Mouse (Mus musculus) lung, embryonic 14.5 days (tissue): ENCODE data around the gene Cdyl. TPM values are rescaled to one million over a fixed set of nuclear protein-coding genes. Genes with fewer than 3 reads are reported as not detected.

ENCODE experiments used
- ATAC-seq: fragments of 200-750 bp; cut with Nextera tagmentation; 2 replicates; pipeline ENCODE4 v1.8.0; 2017; ENCODE audit warnings: mild to moderate bottlenecking, moderate TSS enrichment, moderate library complexity; ENCODE audit not compliant: insufficient read depth
- DNase-seq: peaks from one replicate; pipeline ENCODE4 v3.0.0-alpha.2; 2015
- H3K27ac ChIP-seq: fragments of 300-500 bp; sonication (generic); 2 replicates; pipeline ENCODE4 v1.5.1; 2014; ENCODE audit warnings: low read depth, mild to moderate bottlenecking, moderate library complexity
- H3K27me3 ChIP-seq: fragments of 300-500 bp; sonication (generic); 2 replicates; pipeline ENCODE4 v1.6.1; 2014; ENCODE audit warnings: low read length, control low read depth; ENCODE audit not compliant: insufficient read depth
- H3K36me3 ChIP-seq: fragments of 300-500 bp; sonication (generic); 2 replicates; pipeline ENCODE4 v1.6.1; 2014; ENCODE audit warnings: control low read depth; ENCODE audit not compliant: insufficient read depth
- H3K4me1 ChIP-seq: fragments of 300-500 bp; sonication (generic); 2 replicates; pipeline ENCODE4 v1.6.1; 2014; ENCODE audit warnings: antibody characterized with exemption, control low read depth; ENCODE audit not compliant: insufficient read depth
- H3K4me2 ChIP-seq: fragments of 300-500 bp; sonication (generic); 2 replicates; pipeline ENCODE4 v1.6.1; 2014; ENCODE audit warnings: mild to moderate bottlenecking
- H3K4me3 ChIP-seq: fragments of 300-500 bp; sonication (generic); 2 replicates; pipeline ENCODE4 v1.5.1; 2014; ENCODE audit warnings: low read depth, low read length
- H3K9ac ChIP-seq: fragments of 300-500 bp; sonication (generic); 2 replicates; pipeline ENCODE4 v1.6.1; 2014
- H3K9me3 ChIP-seq: fragments of 300-500 bp; sonication (generic); 2 replicates; pipeline ENCODE4 v1.6.1; 2016; ENCODE audit warnings: low read depth, low read length, control low read depth
- CTCF ChIP-seq: IDR thresholded peaks from 2 replicates; pipeline ENCODE4 v1.5.1; 2016; ENCODE audit warnings: antibody characterized with exemption, low read depth
- WGBS: fragments of 180-500 bp; shearing (Covaris S2); extraction: QIAGEN DNeasy Blood & Tissue Kit; methylation state at CpG from one replicate; pipeline ENCODE4 v1.1.7; 2014; 5-methylcytosine and 5-hydroxymethylcytosine counted together
- polyA plus RNA-seq: library from polyadenylated mRNA; unstranded; fragments of >200 nt; fragmentation: Nextera tagmentation; extraction: Ambion mirVana; gene quantifications from 2 replicates; pipeline ENCODE4 v1.2.1, GENCODE M21; 2014

The Cdyl gene
- polyA plus RNA-seq, 1 experiment from 2014 or later = 24.1 TPM

DNA sequence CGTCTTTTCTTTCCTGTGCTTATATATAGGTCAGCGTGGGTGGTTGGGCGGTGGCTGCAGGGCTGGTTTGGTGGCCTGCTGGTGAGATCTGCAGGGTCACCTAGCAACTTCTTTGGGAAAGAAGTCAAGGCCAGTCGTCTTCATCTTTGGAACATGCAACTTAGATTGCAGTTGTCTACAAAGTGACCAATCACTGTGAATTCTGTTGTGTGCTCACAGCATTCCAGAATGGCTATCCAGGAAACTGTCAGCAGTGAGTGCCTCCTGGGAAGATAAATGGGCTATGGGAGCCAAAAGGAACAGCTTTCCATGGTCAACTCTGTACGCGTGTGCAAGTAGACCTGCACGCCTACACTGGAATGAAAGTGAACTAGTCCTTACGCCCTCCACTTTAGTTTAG lies 26.6 kb downstream of the Cdyl start:
- Histone ChIP-seq H3K4me2 (no peak overlapping the region), H3K9me3 (no peaks in the 10 kb centered on the region), H3K4me3 (no peak overlapping the region), H3K27me3 (no peaks in the 10 kb centered on the region), H3K4me1 (no peaks in the 10 kb centered on the region), H3K36me3 (no peaks in the 10 kb centered on the region), H3K9ac (no peak overlapping the region), H3K27ac (no peak overlapping the region)
- peak; percentile 65; the same call in 1 of the 2 replicates for ATAC-seq
- WGBS = 50% methylated on average over 8 of the region's 8 CpGs
- TF ChIP-seq CTCF = no peak
- DNase-seq = peak; percentile 77

DNA sequence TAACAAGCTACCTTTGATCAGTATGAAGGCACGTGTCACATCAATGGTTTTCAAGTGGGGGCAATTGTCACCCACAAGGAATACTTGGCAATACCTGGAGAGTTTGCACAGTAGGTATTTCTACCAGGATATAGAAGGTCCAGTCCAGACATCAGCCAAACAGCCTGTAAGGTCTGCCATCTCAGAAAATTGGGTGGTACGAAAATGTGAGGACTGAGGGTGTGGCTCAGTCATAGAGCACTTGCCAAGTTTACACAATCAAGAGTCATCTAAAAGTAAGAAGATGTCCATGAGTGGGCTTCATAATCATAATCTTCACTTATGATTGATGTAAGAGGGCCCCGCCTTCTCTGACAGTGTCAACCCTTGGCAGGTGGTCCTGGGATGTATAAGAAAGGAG lies 29.9 kb downstream of the Cdyl start:
- H3K4me3 ChIP-seq = no peak overlapping the region
- H3K27me3 ChIP-seq = no peaks in the 10 kb centered on the region
- DNase-seq (no peak), ATAC-seq (no peak)
- 81% methylated on average over 3 of the region's 3 CpGs for WGBS
- H3K36me3 ChIP-seq = no peaks in the 10 kb centered on the region
- no peak for TF ChIP-seq CTCF
- no peak overlapping the region for H3K9ac ChIP-seq
- H3K27ac ChIP-seq = no peak overlapping the region
- no peaks in the 10 kb centered on the region for H3K9me3 ChIP-seq
- H3K4me2 ChIP-seq = no peak overlapping the region
- no peaks in the 10 kb centered on the region for H3K4me1 ChIP-seq

- no peak overlapping the region for H3K27ac ChIP-seq
- 81% methylated on average over 4 of the region's 4 CpGs for whole genome bisulfite sequencing
- H3K36me3 ChIP-seq = no peaks in the 10 kb centered on the region
- TF ChIP-seq CTCF = no peak
- H3K9ac ChIP-seq = no peak overlapping the region
- DNase-seq (no peak), ATAC-seq (no peak)
- H3K4me1 ChIP-seq = no peaks in the 10 kb centered on the region
- H3K9me3 ChIP-seq = no peaks in the 10 kb centered on the region
- no peak overlapping the region for H3K4me3 ChIP-seq
- H3K4me2 ChIP-seq = no peak overlapping the region
- no peaks in the 10 kb centered on the region for H3K27me3 ChIP-seq
These were observed 58.0 kb downstream of the Cdyl start for GRCm38 (mm10) chr13:35717658-35718057.

GRCm38 (mm10) chr13:35719581-35719980 lies 59.9 kb downstream of the Cdyl start:
- Histone ChIP-seq H3K4me3 (no peak overlapping the region), H3K4me1 (no peaks in the 10 kb centered on the region), H3K27me3 (no peaks in the 10 kb centered on the region), H3K9ac (no peak overlapping the region), H3K9me3 (no peaks in the 10 kb centered on the region), H3K36me3 (no peaks in the 10 kb centered on the region), H3K4me2 (no peak overlapping the region), H3K27ac (no peak overlapping the region)
- no peak for TF ChIP-seq CTCF
- ATAC-seq = no peak
- DNase-seq = no peak
- 62% methylated on average over 6 of the region's 6 CpGs for WGBS

DNA sequence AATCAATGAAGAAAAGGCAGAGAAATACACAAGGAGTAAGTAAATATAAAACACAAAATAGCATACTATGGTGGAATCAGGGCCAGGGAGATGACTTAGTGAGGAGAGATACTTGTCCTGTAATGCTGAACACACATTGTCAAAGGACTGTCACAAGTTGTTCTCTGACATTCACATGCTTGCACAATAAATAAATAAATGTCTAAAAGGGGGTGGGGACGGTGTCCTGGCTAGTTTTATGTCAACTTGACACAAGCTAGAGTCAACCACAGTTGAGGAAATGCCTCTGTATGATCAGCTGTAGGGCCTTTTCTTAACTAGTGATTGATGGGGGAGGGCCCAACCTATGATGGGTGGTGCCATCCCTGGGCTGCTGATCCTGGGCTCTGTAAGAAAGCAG lies 63.4 kb downstream of the Cdyl start:
- no peak for ATAC-seq
- no peak for DNase-seq
- no peaks in the 10 kb centered on the region for H3K36me3 ChIP-seq
- no peaks in the 10 kb centered on the region for H3K9me3 ChIP-seq
- no peak overlapping the region for H3K9ac ChIP-seq
- H3K4me1 ChIP-seq = no peaks in the 10 kb centered on the region
- H3K4me3 ChIP-seq = no peak overlapping the region
- 23% methylated on average over 1 of the region's 1 CpGs for WGBS
- no peak for TF ChIP-seq CTCF
- no peak overlapping the region for H3K27ac ChIP-seq
- no peak overlapping the region for H3K4me2 ChIP-seq
- H3K27me3 ChIP-seq = no peaks in the 10 kb centered on the region

DNA sequence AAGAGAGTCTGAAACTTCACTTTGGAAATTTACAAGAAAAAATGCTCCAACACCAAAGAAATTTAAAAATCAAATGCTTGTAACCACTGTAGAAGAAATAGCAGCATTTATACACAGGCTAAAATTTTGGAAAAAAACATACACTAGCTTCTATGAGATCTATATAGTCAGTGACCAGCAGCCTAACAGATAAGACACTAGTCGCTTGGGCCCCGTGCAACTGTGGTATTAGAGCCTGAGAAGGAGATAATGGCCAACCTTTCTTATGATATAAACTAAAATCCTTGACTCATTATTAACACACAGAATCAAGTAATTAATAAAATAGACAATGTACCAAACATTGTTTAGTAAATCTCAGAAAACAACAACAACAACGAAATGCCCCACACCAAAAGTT lies 66.4 kb downstream of the Cdyl start:
- 85% methylated on average over 3 of the region's 3 CpGs for whole genome bisulfite sequencing
- Histone ChIP-seq H3K36me3 (no peaks in the 10 kb centered on the region), H3K4me2 (no peak overlapping the region), H3K9me3 (no peaks in the 10 kb centered on the region), H3K4me3 (no peak overlapping the region), H3K4me1 (no peaks in the 10 kb centered on the region), H3K9ac (no peak overlapping the region), H3K27ac (no peak overlapping the region), H3K27me3 (no peaks in the 10 kb centered on the region)
- TF ChIP-seq CTCF = no peak
- ATAC-seq = no peak
- DNase-seq = no peak

DNA sequence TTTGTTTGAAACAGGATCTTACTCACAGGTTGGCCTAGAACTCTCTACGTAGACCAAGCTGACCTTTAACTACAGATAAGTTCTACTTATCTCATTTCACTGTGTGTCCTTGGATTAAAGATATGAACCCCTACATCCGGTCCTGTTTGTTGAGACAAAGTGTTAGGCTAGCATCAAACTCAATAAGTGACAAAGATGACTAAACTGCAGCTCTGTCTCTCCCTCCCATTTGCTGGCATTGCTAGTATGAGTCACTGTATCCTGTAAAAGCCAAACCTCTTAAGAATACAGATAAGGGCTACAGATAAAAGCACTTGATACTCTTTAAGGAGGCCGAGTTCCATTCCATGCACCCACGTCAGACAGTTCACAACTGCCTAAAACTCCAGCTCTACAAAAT lies 72.5 kb downstream of the Cdyl start:
- Histone ChIP-seq H3K4me1 (no peaks in the 10 kb centered on the region), H3K4me2 (no peak overlapping the region), H3K27ac (no peak overlapping the region), H3K9ac (no peak overlapping the region), H3K9me3 (no peaks in the 10 kb centered on the region), H3K36me3 (no peaks in the 10 kb centered on the region), H3K27me3 (no peaks in the 10 kb centered on the region), H3K4me3 (no peak overlapping the region)
- TF ChIP-seq CTCF = no peak
- DNase-seq (no peak), ATAC-seq (no peak)
- WGBS = 72% methylated on average over 4 of the region's 4 CpGs

- Histone ChIP-seq H3K4me2 (no peak overlapping the region), H3K4me3 (no peak overlapping the region), H3K9ac (no peak overlapping the region), H3K27ac (no peak overlapping the region), H3K27me3 (no peaks in the 10 kb centered on the region), H3K4me1 (no peaks in the 10 kb centered on the region), H3K9me3 (no peaks in the 10 kb centered on the region), H3K36me3 (no peaks in the 10 kb centered on the region)
- no peak for DNase-seq
- TF ChIP-seq CTCF = no peak
- WGBS = 85% methylated on average over 5 of the region's 5 CpGs
- ATAC-seq = no peak
These were observed 73.4 kb downstream of the Cdyl start for GRCm38 (mm10) chr13:35732891-35733596.
